Mouse (Mus musculus): ENCODE measurements at regions not wholly inside any gene's neighbourhood (a gene's known extent, or its start where the extent isn't known, plus 50 kb on each side); places are given as distances from the start of the nearest gene placed in this dataset.
"Not testable (repeated sequence)": the region's sequence is repeated elsewhere in the genome, so short reads cannot be mapped to it uniquely, and the experiment has no call there.

- no peak for DNase-seq (ENCODE audit: low spot score)
Observed at GRCm38 (mm10) chr8:63829096-63829495, 123.0 kb downstream of the Sgo2b start.

GRCm38 (mm10) chr8:63828141-63828540 is 123.9 kb downstream of the Sgo2b start:
- DNase-seq (ENCODE audit: low spot score), result no peak

GRCm38 (mm10) chr8:63784496-63784895 is 167.6 kb downstream of the Sgo2b start:
- no peak for DNase-seq (ENCODE audit: low spot score)

DNA sequence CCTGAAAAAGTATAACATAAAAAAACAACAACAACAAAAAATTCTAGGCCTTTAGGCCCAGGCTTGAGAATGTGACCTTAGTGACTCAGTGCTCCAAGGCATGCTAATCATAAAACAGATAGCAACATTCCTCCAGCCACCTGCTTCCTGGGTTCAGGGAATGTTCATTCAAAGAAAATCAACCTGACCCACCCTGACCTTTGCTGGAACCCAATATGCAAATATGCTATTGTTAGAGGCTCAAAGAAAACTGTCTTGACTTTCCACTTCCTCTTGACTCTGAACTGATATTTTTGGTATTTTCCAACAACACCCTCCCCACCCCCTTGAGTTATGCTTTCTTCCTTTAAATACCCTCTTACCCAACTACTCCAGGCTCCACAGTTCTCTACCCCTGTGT is 191.2 kb downstream of the Sgo2b start:
- DNase-seq (ENCODE audit: low spot score), result no peak

- DNase-seq (ENCODE audit: low spot score), result not testable (repeated sequence)
Observed at GRCm38 (mm10) chr8:63759931-63760330, 192.1 kb downstream of the Sgo2b start.

DNA sequence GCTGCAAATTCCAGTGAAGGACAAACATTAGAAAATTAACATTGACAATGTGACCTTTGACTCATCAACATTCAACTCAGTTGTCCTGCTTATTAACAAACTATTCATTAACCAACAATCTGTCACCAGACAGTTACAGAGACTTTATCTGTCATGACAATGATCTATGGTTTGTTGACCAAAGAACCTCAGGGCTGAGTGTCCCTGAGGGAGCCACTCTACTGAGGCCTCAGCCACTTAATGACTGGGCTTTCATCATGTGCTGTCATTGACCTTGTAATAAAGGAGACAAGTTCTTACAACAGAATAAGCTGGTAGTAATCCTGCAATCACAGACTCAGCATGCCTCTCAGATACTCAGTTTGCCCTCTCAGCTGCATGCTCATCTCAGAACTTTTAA is 196.8 kb downstream of the Sgo2b start:
- DNase-seq (ENCODE audit: low spot score), result peak; percentile 73

GRCm38 (mm10) chr8:63754812-63755211 is 197.2 kb downstream of the Sgo2b start:
- no peak for DNase-seq (ENCODE audit: low spot score)

- DNase-seq (ENCODE audit: low spot score), result no peak
Observed at GRCm38 (mm10) chr8:63753236-63753635, 198.8 kb downstream of the Sgo2b start.

GRCm38 (mm10) chr8:63734411-63734810 is 217.6 kb downstream of the Sgo2b start:
- no peak for DNase-seq (ENCODE audit: low spot score)

DNA sequence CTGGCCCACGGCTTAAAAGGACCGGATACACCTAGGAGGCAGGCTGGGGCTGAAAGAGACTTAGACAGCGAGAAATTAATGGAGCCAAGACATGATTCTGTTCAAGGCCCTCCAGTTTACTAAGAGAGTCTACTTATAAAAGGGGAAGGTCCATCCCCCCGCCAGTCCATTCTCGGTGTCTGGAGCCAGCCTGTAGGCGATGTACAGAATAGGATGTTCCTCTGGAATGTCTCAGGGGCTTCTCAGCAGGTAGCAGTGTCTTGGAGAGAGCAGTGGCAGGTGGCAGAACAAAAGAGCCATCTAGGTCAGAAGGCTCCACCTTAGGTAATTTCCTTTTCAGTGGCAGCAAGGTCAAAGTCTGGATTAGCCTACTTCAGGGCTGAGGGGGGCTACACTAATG is 221.3 kb downstream of the Sgo2b start:
- DNase-seq (ENCODE audit: low spot score), result not testable (repeated sequence)

All from retina, embryonic 14.5 days (tissue).